Mouse (Mus musculus): ENCODE measurements around the gene D11Wsu47e.

D11Wsu47e gene

GRCm38 (mm10) chr11:113666648-113667047 is 17.6 kb upstream of the D11Wsu47e start:
- peak; percentile 51 for DNase-seq

- DNase-seq, result no peak
Observed at GRCm38 (mm10) chr11:113667122-113667521, 17.1 kb upstream of the D11Wsu47e start.

DNA sequence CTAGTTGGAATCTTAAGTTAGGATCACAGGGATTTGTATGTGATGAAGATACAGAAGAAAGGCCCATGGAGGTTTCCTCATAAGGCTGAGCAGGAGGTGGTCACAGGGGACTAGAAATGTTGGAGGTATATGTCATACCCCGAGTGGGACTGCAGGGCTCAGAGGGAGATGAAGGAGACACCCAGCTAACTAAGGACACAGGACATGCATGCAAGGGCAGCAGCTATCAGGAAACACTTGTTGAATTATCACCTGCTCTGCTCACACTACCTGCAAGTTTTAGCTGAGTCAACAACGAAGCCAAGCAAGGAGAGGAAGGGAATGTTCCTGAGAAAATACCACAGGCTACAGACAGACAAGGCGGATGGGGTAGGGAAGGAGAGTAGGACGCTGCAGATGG is 16.5 kb upstream of the D11Wsu47e start:
- DNase-seq, result no peak

GRCm38 (mm10) chr11:113668857-113669256 is 15.4 kb upstream of the D11Wsu47e start:
- no peak for DNase-seq

GRCm38 (mm10) chr11:113669711-113670110 is 14.5 kb upstream of the D11Wsu47e start:
- no peak for DNase-seq

- DNase-seq, result no peak
Observed at GRCm38 (mm10) chr11:113673614-113674013, 10.6 kb upstream of the D11Wsu47e start.

DNA sequence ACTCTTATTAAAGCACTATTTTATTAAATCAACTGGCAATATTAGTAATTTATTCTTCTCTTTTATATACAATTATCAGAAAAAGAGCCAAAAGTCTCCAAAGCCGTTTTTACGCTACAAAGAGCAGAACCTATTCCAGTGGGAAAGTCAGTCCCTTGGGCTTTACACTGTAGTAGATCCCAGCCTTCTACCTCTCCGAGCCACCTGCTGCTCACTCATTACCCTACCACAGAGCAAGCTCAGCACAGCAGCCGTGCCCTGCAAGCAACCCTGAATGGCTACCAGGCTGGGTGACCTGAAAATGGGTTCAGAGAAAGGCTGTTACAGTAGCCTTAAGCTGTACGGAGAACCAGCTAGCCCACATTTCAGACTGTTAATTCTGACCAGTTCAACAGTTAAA is 9.6 kb upstream of the D11Wsu47e start:
- DNase-seq, result no peak

DNA sequence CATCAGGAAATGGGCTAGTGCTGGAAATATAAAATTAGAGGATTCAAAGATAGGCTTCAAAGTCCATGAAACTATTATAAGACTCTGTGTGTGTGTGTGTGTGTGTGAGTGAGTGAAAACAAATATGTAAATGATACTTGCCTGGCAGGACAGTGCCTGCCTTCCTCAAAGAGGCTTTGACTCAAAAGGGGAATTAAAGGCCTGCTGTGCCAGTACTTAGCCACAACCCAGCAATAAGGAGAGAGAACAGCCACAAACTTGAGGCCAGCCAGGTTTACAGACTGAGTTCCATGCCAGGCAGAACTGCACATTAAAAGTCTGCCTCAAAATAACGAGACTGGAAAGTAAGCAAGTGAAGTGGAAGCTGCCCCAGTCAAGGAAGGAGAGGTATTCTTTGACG is 7.4 kb upstream of the D11Wsu47e start:
- DNase-seq, result no peak

- no peak for DNase-seq
Observed at GRCm38 (mm10) chr11:113677378-113677777, 6.8 kb upstream of the D11Wsu47e start.

DNA sequence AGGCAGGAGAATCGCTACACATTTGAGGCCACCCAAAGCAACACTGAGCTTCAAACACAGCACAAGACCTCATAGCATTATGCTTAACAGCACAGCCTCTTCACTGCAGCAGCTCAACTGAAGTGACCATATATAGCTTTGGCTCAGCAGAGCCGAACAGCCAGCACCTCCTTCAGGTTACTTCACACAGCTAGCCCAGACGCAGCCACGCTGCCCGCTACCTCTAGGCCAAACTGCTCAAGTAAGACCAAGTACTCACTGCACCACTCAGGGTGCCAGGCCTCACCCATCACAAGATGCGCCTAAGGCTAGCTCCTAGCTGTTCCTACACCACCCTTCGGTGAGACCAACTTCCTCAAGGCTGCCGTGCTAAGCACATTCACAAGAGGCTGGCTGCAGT is 5.8 kb upstream of the D11Wsu47e start:
- DNase-seq, result no peak

DNA sequence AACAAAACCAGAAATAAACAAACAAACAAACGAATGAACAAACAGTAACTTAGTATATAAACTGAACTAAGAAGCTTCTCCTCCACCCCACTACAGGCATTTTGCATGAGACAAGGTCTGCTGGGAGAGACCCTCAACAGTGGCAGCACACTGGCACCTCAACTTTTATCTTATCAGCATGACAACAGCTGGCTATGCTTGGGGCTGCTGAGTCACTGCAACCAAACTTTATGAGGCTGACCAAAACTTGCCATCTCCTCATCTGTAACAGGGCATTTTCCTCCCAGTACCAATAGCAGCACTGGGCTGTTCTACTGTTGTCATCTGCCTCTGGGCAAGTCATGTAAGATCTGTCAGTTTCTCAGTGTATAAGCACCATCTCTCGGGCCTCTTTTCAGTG is 3.3 kb upstream of the D11Wsu47e start:
- no peak for DNase-seq

DNA sequence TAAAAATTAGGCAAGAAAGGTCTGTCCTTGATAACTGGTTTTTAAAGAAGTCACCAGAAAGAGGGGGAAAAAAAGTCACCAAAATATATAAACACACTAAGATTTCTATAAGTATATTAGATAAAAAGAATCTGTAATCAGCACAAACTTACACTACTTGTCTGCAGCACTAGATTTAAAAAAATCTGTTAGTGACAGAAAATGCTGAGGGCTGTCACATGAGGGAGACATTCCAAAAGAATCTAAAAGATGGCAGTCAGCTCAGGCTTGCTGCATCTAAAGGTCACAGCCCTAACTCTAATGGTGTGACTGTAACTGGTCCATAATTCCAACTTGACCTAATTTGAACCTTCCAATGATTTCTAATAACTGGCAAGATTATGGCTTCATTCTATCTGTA is 2.2 kb upstream of the D11Wsu47e start:
- DNase-seq, result no peak

DNA sequence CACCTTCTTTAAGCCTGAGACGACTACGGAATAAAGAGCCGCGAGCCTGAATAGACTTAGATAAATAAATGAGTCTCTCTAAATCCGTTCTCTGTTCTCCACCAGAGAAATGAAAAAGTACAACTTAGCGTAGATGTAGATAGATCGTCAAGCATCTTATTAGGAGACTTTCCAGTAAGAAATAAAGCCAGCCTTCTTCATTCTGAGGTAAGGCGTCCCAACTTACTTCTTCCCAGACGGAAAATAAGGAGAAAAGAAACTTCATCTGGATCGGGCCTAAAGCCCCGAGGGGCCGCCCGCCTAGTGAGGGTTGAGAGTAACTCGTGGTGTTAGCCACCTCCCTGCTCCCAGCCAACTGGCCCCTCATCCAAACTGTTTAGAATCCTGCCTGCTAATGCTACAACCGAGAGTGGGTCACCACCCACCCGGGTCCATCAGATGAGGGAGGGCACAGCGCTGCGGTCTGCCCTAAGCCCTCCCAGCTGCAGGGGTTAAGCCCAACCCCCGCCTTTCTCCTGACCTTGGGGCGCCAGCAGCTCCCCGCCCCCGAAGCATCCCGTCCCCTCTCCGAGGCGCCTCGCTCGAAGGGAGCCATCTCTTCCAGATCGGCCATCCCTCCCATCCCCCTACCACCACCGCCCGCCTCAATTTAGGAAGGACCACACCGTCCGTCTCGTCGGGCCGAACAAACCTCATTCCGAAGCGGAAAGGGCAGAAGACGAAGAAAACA is 1.1 kb upstream of the D11Wsu47e start:
- DNase-seq, result peak; percentile 65

- DNase-seq, result no peak
Observed at GRCm38 (mm10) chr11:113683627-113683956, 620 bp upstream of the D11Wsu47e start.

GRCm38 (mm10) chr11:113684707-113685426 is 655 bp downstream of the D11Wsu47e start:
- no peak for DNase-seq

DNA sequence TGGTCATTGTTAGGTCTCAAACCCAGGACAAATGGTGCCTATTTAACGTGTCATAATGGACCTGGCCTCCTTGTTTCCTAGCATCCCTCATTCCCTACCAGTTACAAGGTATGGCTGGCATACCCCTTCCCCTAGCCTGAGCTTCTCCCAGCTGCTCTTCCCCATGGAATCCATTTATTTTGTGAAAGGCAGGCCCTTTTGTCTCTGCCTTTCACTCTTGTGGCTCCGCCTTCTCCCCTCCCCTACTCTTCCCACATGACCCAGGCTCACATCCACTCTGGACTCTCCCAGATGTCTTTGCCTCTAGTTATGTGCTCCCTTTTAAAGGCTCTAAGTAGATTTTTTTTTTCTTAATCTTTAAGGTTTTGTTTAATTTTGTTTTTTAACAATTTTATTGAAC is 2.8 kb downstream of the D11Wsu47e start:
- no peak for DNase-seq

- DNase-seq, result no peak
Observed at GRCm38 (mm10) chr11:113690506-113690905, 6.3 kb downstream of the D11Wsu47e start.

DNA sequence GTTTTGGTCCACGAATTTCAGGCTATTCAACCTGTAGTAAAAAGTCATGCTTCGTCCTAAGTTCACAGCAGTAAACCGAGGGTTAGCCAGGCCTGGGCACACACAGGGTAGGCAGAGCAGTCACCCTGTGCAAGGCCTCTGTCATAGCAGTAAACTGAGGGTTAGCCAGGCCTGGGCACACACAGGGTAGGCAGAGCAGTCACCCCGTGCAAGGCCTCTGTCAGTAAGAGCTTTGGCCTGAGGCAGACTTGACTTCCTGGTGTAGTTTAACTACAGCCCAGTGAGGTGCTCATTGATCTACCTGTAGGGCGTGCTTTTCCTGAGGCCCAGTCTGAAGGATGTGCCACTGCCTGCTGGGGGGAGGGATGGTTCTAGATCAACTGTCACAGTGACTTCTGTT is 7.1 kb downstream of the D11Wsu47e start:
- no peak for DNase-seq

DNA sequence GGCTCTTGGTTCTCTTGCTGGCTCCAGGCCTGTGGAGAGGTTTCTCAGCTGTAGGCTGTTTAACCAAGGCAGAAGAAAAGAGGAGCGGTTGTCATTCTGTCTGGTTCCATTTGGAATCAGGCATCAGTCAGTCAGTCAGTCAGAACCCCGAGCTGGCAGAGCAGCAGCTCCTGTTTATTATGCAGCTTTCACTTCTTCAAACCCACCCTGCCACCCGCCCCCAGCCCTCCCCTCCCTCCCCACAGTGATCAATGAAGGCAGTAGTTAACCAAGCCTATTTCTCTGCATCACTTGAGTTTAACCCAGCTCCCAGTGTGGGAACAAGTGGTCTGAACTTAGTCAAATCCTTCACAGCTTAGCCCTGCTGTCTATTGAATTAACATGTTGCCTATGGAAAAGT is 7.6 kb downstream of the D11Wsu47e start:
- DNase-seq, result no peak

DNA sequence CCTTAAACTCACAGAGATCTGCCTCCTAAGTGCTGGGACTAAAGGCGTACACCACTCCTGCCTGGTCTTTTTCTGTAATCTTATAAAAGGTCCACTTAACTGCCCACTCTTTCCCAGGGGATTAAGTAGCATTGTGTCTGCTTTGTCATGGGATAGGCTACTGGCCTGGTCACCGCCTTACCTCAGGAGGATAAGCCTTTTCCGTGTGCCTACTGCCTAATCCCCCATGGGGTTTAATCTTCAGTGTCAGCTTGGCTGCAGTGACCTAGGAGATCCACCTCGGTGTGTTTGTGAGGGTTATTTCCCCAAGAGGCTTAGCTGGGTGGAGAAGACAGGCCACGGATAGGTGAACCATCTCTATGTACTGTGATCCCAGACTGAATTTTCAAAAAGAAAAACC is 13.4 kb downstream of the D11Wsu47e start:
- no peak for DNase-seq

GRCm38 (mm10) chr11:113698013-113698545 is 13.9 kb downstream of the D11Wsu47e start:
- no peak for DNase-seq

DNA sequence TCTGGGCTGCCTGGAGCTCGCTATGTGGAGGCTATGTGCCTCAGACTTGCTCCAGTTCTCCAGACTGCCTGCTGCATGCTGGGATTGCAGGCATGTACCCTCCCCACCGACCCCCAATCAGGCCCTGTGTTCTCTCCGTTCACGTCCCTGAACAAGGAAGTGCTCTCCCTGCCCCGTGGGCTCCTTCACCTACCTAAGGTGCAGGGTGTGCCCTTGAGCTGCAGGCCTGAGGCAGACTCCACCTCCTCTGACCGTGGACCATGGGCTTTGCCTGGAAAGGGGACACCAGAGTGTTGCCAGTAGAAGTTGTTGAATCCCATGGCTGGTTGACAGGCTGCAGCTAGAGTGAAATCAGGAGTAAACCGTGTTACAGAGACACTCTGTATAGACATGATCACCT is 15.4 kb downstream of the D11Wsu47e start:
- DNase-seq, result no peak

GRCm38 (mm10) chr11:113703758-113704157 is 19.5 kb downstream of the D11Wsu47e start:
- peak; percentile 82 for DNase-seq

DNA sequence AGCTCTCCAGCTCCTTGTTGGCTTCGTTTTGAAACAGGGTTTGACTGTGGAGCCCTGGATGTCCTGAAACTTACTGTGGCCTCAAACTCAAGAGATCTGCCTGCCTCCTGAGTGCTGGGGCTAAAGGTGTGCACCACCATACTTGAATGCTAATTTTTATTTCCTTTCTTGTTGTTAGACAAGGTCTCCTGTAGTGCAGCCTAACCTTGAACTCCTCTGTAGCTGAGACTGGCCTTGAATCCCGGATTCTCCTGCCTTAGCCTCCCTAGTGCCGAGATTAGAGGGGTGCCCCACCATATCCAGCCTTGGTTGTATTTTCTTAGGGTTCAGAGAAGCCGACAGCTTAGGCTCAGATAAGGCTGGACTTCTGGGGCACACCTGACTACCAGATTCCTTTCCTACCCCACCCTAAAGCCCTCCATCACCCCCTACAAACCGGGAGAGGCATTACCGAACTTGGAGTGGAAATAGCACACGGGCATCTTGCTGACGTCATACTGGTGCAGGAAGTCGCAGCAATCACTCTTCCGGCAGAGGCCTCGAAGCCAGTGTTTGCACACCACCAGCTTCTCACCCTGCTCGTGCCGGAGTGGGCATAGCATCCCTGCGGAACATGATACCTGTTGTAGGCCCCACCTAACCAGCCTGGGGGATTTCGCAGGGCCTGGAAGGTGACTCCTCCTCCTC is 21.9 kb downstream of the D11Wsu47e start:
- DNase-seq, result no peak

Measured in thymus, postnatal 25 days (tissue).